ENCODE assay signal across 11 mouse cellular contexts in the genomic region with DNA sequence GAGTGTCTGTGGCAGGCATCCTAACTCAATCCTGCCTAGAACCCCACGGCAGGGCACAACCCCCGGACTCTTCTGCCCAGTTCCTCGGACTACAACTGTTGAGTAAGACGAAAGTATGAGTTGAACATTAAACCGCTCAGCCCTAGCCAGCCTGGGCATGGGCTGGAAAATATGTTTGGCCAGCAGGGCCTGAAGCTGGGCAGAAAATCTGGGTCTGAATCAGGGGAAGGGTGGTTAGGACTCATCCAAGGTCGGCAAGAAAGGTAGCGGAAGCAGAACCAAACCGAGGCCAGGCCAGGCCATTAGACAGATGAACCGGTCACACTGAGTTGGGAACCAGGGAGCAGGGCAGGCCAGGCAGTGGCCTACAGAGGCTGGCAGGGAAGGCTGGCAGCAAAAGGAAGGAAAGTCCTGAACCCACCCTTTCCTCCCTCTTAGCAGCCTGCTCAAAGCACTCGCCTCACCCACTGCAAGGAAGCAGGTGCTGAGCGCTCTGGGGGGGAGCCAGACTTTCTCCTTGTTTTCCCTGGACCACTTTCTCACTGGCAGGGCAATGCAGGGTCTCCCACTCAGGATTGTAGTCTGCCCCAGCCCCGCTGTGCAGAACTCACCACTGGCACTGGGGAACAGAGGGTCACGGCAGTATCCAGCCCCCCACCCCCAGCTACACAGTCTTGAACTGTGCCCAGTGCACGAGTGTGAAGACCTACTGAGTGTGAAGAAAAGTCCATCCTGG.
DNase-seq lines count a peak whose midpoint lies in the region; ATAC-seq and TF ChIP-seq lines count a peak whose summit lies in the region.
"Had no signal": no experiment of that assay in that cellular context is flagged by ENCODE, and none has a peak within 500 bp of the region (broad histone marks: within the 10 kb centered on the region; RNA-seq: fewer than 3 reads in every experiment).

No protein-coding gene starts in this region.

- peak; percentile 31; the same call in 1 of the 2 replicates for ATAC-seq in midbrain, embryonic 14.5 days (ENCODE audit: low FRiP score, low TSS enrichment)
- no peak for ATAC-seq in midbrain, embryonic 15.5 days (replicated peaks)
- peak; percentile 47 for ATAC-seq in kidney, embryonic 16.5 days (ENCODE audit: low FRiP score, low TSS enrichment)
- ATAC-seq in megakaryocyte-erythroid progenitor cell, adult 5-6 weeks (replicated peaks; ENCODE audit: low FRiP score, low TSS enrichment, poor library complexity, severe bottlenecking): 0 out of 2 replicates have a peak, but pooled peaks have one; percentile 17
- ATAC-seq: hindbrain, embryonic 16.5 days had no signal

- H3K9me3 ChIP-seq in midbrain, embryonic 14.5 days (ENCODE audit: control insufficient read depth, low read length): no peaks in the 10 kb centered on the region; the same call in 1 of the 2 replicates
- no peaks in the 10 kb centered on the region for H3K9me3 ChIP-seq in midbrain, embryonic 15.5 days
- H3K9me3 ChIP-seq in kidney, embryonic 16.5 days (ENCODE audit: low read length): 0 out of 2 replicates have a peak, but pooled peaks cover 8% of the 10 kb centered on the region

- no peaks in the 10 kb centered on the region for H3K27me3 ChIP-seq in heart, adult 2 months (ENCODE audit: control insufficient read depth, insufficient read depth, low read length)
- H3K27me3 ChIP-seq in midbrain, embryonic 14.5 days (ENCODE audit: control insufficient read depth, insufficient read depth, low read length): no peaks in the 10 kb centered on the region
- H3K27me3 ChIP-seq in midbrain, embryonic 15.5 days (replicated peaks): no peaks in the 10 kb centered on the region
- H3K27me3 ChIP-seq in kidney, embryonic 16.5 days (ENCODE audit: insufficient read depth, low read length): no peaks in the 10 kb centered on the region
- H3K27me3 ChIP-seq in cerebellum, adult 2 months (ENCODE audit: control insufficient read depth, insufficient read depth, low read length): no peaks in the 10 kb centered on the region

- intact Hi-C loops in heart, adult 2 months (cut with DNase I): no loop called here
- intact Hi-C loops in heart, postnatal 14 days (cut with DNase I): no loop called here

- H3K9ac ChIP-seq in heart, adult 2 months (ENCODE audit: low read depth, low read length): peak overlapping the region; percentile 44
- no peak overlapping the region for H3K9ac ChIP-seq in midbrain, embryonic 14.5 days (replicated peaks; ENCODE audit: low read length)
- H3K9ac ChIP-seq in midbrain, embryonic 15.5 days: no peak overlapping the region
- peak overlapping the region; percentile 38 for H3K9ac ChIP-seq in kidney, embryonic 16.5 days (replicated peaks; ENCODE audit: low read length)
- H3K9ac ChIP-seq: liver, embryonic 14.5 days had no signal

- TF ChIP-seq EP300 in heart, adult 2 months (IDR thresholded peaks at IDR 0.05; ENCODE audit: insufficient read depth, low read depth, low read length): 0 out of 2 replicates have a peak, but pooled peaks have one; percentile 31

- 53% methylated on average over 14 of the region's 14 CpGs for WGBS in heart, adult 2 months
- WGBS in midbrain, embryonic 14.5 days: 91% methylated on average over 14 of the region's 14 CpGs
- 88% methylated on average over 14 of the region's 14 CpGs for WGBS in midbrain, embryonic 15.5 days
- 56% methylated on average over 14 of the region's 14 CpGs for WGBS in kidney, embryonic 16.5 days
- 85% methylated on average over 14 of the region's 14 CpGs for WGBS in cerebellum, adult 2 months

- no peaks in the 10 kb centered on the region; the same call in 1 of the 2 replicates for H3K79me2 ChIP-seq in heart, adult 2 months (replicated peaks; ENCODE audit: control insufficient read depth, insufficient read depth, low read length)

- DNase-seq in heart, adult 2 months: peak in 1 of 2 experiments; percentile 45
- no peak for DNase-seq in heart, postnatal 14 days
- DNase-seq in midbrain, embryonic 14.5 days: no peak
- DNase-seq in urinary bladder, adult 18-20 months (ENCODE audit: low spot score in 2 of 2): no peak
- DNase-seq in cerebellum, adult 2 months: no peak
- DNase-seq: gastrocnemius, postnatal 10 days had no signal

- H3K36me3 ChIP-seq in heart, adult 2 months (ENCODE audit: control insufficient read depth, insufficient read depth, low read length): peaks cover 34% of the 10 kb centered on the region
- H3K36me3 ChIP-seq in midbrain, embryonic 14.5 days (ENCODE audit: control insufficient read depth, insufficient read depth, low read length): no peaks in the 10 kb centered on the region
- H3K36me3 ChIP-seq in midbrain, embryonic 15.5 days (replicated peaks): no peaks in the 10 kb centered on the region
- H3K36me3 ChIP-seq in kidney, embryonic 16.5 days (ENCODE audit: insufficient read depth, low read length): no peaks in the 10 kb centered on the region; the same call in 1 of the 2 replicates

- 0 out of 2 replicates have a peak, but pooled peaks have one; percentile 23 for TF ChIP-seq POLR2A in heart, adult 2 months (IDR thresholded peaks at IDR 0.05; ENCODE audit: insufficient read depth, low read depth, low read length)
- TF ChIP-seq POLR2A in cerebellum, adult 2 months (IDR thresholded peaks at IDR 0.05; ENCODE audit: borderline replicate concordance, insufficient read depth, low read length): no peak

- H3K27ac ChIP-seq in heart, adult 2 months: peak overlapping the region; percentile 94
- no peak overlapping the region for H3K27ac ChIP-seq in midbrain, embryonic 14.5 days (replicated peaks; ENCODE audit: low read depth, low read length)
- H3K27ac ChIP-seq in midbrain, embryonic 15.5 days: no peak overlapping the region
- peak overlapping the region; percentile 87 for H3K27ac ChIP-seq in kidney, embryonic 16.5 days (ENCODE audit: low read length)
- H3K27ac ChIP-seq in cerebellum, adult 2 months (ENCODE audit: insufficient read depth, low read length): no peak overlapping the region
- H3K27ac ChIP-seq: liver, embryonic 14.5 days had no signal

- peaks cover 65% of the 10 kb centered on the region for H3K4me1 ChIP-seq in heart, adult 2 months (ENCODE audit: control insufficient read depth, insufficient read depth, low read length)
- no peaks in the 10 kb centered on the region for H3K4me1 ChIP-seq in midbrain, embryonic 14.5 days (ENCODE audit: control insufficient read depth, insufficient read depth, low read length)
- no peaks in the 10 kb centered on the region for H3K4me1 ChIP-seq in midbrain, embryonic 15.5 days
- H3K4me1 ChIP-seq in kidney, embryonic 16.5 days (ENCODE audit: insufficient read depth, low read length): peaks cover 73% of the 10 kb centered on the region
- H3K4me1 ChIP-seq in cerebellum, adult 2 months (ENCODE audit: control insufficient read depth, insufficient read depth, low read length): peaks cover 7% of the 10 kb centered on the region; the same call in 1 of the 2 replicates

- no peak overlapping the region for H3K4me2 ChIP-seq in midbrain, embryonic 14.5 days (ENCODE audit: low read length)
- no peak overlapping the region for H3K4me2 ChIP-seq in midbrain, embryonic 15.5 days
- H3K4me2 ChIP-seq in kidney, embryonic 16.5 days (replicated peaks; ENCODE audit: low read depth, low read length): no peak overlapping the region

- no peak overlapping the region for H3K4me3 ChIP-seq in heart, adult 2 months
- H3K4me3 ChIP-seq in midbrain, embryonic 14.5 days (replicated peaks; ENCODE audit: low read depth, low read length): no peak overlapping the region
- H3K4me3 ChIP-seq in midbrain, embryonic 15.5 days: no peak overlapping the region
- H3K4me3 ChIP-seq in kidney, embryonic 16.5 days (ENCODE audit: low read length): no peak overlapping the region
- H3K4me3 ChIP-seq in cerebellum, adult 2 months (replicated peaks; ENCODE audit: insufficient read depth, low read depth, low read length): no peak overlapping the region

- TF ChIP-seq CTCF in heart, adult 2 months (IDR thresholded peaks at IDR 0.05): no peak
- TF ChIP-seq CTCF in cerebellum, adult 2 months (IDR thresholded peaks at IDR 0.05; ENCODE audit: borderline replicate concordance, insufficient read depth, low read depth, low read length): no peak

Comparison
In these comparisons a context has a peak if more than half of its experiments do, and no peak if none do; other contexts are left out.
1. H3K27ac ChIP-seq: peak in heart, adult 2 months (single experiment) and kidney, embryonic 16.5 days (single experiment); none in midbrain, embryonic 14.5 days (single experiment), midbrain, embryonic 15.5 days (single experiment) and cerebellum, adult 2 months (single experiment).
2. H3K9ac ChIP-seq: peak in heart, adult 2 months (single experiment) and kidney, embryonic 16.5 days (single experiment); none in midbrain, embryonic 14.5 days (single experiment) and midbrain, embryonic 15.5 days (single experiment).